Mouse (Mus musculus) heart, postnatal 0 days (tissue): Measurements from ENCODE around the gene Yaf2.

Source experiments
- CTCF ChIP-seq: IDR thresholded peaks from 2 replicates; pipeline ENCODE4 v1.5.1; 2016; ENCODE audit warnings: antibody characterized with exemption, control low read depth, low read depth
- EP300 ChIP-seq: IDR thresholded peaks from 2 replicates; pipeline ENCODE4 v1.6.1; 2016; ENCODE audit warnings: antibody characterized with exemption, low read depth

GRCm38 (mm10) chr15:93368558-93368957 lies 31.8 kb upstream of the Yaf2 start:
- TF ChIP-seq CTCF (no peak), EP300 (no peak)
